Mouse (Mus musculus): ENCODE measurements around the gene Pcbp2.

- TF ChIP-seq CTCF (IDR thresholded peaks at IDR 0.05; ENCODE audit: low read depth) (no peak), EP300 (optimal IDR thresholded peaks at IDR 0.05) (no peak)
Observed at GRCm38 (mm10) chr15:102508336-102508735, 38.0 kb downstream of the Pcbp2 start.
